In the genomic region with DNA sequence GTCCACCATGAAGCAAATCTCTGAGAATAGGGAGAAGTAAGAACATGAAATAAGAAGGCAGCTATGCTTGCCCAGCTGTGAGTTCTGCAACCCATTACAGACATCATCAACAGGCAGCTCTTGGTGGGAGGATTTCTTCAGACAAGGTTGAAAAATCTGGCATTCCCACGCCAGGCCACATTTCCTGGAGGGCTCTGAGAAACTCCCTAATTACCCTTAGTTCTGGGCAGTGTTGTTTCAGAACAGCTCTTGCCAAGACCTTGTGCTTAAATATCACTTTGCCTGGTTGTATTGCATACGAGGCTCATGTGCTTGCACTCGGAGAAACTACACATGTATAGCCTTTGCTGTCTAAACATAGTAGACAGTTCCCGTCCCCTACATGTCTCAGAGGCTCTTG, we compare ENCODE assay signal across 30 mouse cellular contexts.
DNase-seq lines count a peak whose midpoint lies in the region; ATAC-seq and TF ChIP-seq lines count a peak whose summit lies in the region.
"Had no signal": no experiment of that assay in that cellular context is flagged by ENCODE, and none has a peak within 500 bp of the region (broad histone marks: within the 10 kb centered on the region; RNA-seq: fewer than 3 reads in every experiment).

No protein-coding gene starts in this region.

- H3K36me3 ChIP-seq in lung, embryonic 14.5 days (ENCODE audit: insufficient read depth), result 0 out of 2 replicates have a peak, but pooled peaks cover 3% of the 10 kb centered on the region
- H3K36me3 ChIP-seq in embryonic facial prominence, embryonic 12.5 days, result no peaks in the 10 kb centered on the region
- H3K36me3 ChIP-seq: G1E; heart, embryonic 10.5 days; hindbrain, embryonic 13.5 days; lung, embryonic 15.5 days; midbrain, embryonic 12.5 days; neural tube, embryonic 13.5 days had no signal

- TF ChIP-seq CTCF in lung, embryonic 14.5 days (IDR thresholded peaks at IDR 0.05; ENCODE audit: low read depth), result no peak
- TF ChIP-seq CTCF in lung, adult 2 months (IDR thresholded peaks at IDR 0.05; ENCODE audit: insufficient read depth, low read length), result no peak

- peak; percentile 36 for DNase-seq in gastrocnemius, postnatal 25 days
- DNase-seq in gastrocnemius, postnatal 10 days, result no peak
- DNase-seq in lung, embryonic 14.5 days, result peak; percentile 37
- DNase-seq in lung, adult 2 months, result no peak
- DNase-seq in NIH3T3 (ENCODE audit: low read depth), result peak; percentile 40
- no peak for DNase-seq in ovary, postnatal 36 days (ENCODE audit: low spot score)
- no peak for DNase-seq in kidney, adult 9 months
- DNase-seq: adrenal gland, postnatal 25 days; cerebellum, adult 11-12 months; cerebellum, adult 9-11 months; embryo, embryonic 11 days; gastrocnemius, adult 2 months; heart, postnatal 4 days; kidney, adult 11 months; layer of hippocampus, postnatal 36 days; left cerebral cortex, postnatal 4 days; liver; thymus, adult 2 months; thymus, postnatal 36 days had no signal

- no peaks in the 10 kb centered on the region; the same call in 1 of the 2 replicates for H3K4me1 ChIP-seq in lung, embryonic 14.5 days (ENCODE audit: insufficient read depth)
- H3K4me1 ChIP-seq in lung, adult 2 months (ENCODE audit: control insufficient read depth, insufficient read depth, low read length), result 0 out of 2 replicates have a peak, but pooled peaks cover 2% of the 10 kb centered on the region
- H3K4me1 ChIP-seq in embryonic facial prominence, embryonic 12.5 days, result peaks cover 13% of the 10 kb centered on the region
- H3K4me1 ChIP-seq: neural tube, embryonic 13.5 days had no signal

- no peaks in the 10 kb centered on the region for H3K27me3 ChIP-seq in lung, embryonic 14.5 days (ENCODE audit: insufficient read depth, low read length)
- no peaks in the 10 kb centered on the region for H3K27me3 ChIP-seq in embryonic facial prominence, embryonic 12.5 days
- H3K27me3 ChIP-seq: hindbrain, embryonic 13.5 days; lung, embryonic 15.5 days; midbrain, embryonic 12.5 days; neural tube, embryonic 13.5 days; Patski had no signal

- no peak for ATAC-seq in lung, embryonic 14.5 days (ENCODE audit: insufficient read depth)
- no peak for ATAC-seq in embryonic facial prominence, embryonic 12.5 days (ENCODE audit: insufficient number of reproducible peaks, insufficient read depth, low FRiP score, low TSS enrichment)
- ATAC-seq: forebrain, embryonic 14.5 days; Patski had no signal

- no peaks in the 10 kb centered on the region for H3K9me3 ChIP-seq in lung, embryonic 14.5 days (ENCODE audit: low read depth, low read length)
- H3K9me3 ChIP-seq in embryonic facial prominence, embryonic 12.5 days, result no peaks in the 10 kb centered on the region
- H3K9me3 ChIP-seq: heart, embryonic 10.5 days; hindbrain, embryonic 13.5 days; lung, embryonic 15.5 days; midbrain, embryonic 12.5 days; neural tube, embryonic 13.5 days had no signal

- H3K4me2 ChIP-seq in lung, embryonic 14.5 days, result no peak overlapping the region
- no peak overlapping the region for H3K4me2 ChIP-seq in embryonic facial prominence, embryonic 12.5 days (replicated peaks)
- H3K4me2 ChIP-seq: hindbrain, embryonic 13.5 days; lung, embryonic 15.5 days; midbrain, embryonic 12.5 days; neural tube, embryonic 13.5 days had no signal

- H3K27ac ChIP-seq in lung, embryonic 14.5 days (ENCODE audit: low read depth), result peak overlapping the region; percentile 12; the same call in 1 of the 2 replicates
- 0 out of 2 replicates have a peak overlapping the region, but pooled peaks have one; percentile 41 for H3K27ac ChIP-seq in embryonic facial prominence, embryonic 12.5 days
- H3K27ac ChIP-seq: gastrocnemius, adult 2 months; heart, embryonic 10.5 days; hindbrain, embryonic 13.5 days; liver, embryonic 14.5 days; lung, embryonic 15.5 days; midbrain, embryonic 12.5 days; neural tube, embryonic 13.5 days had no signal

- H3K9ac ChIP-seq in lung, embryonic 14.5 days, result no peak overlapping the region
- H3K9ac ChIP-seq in embryonic facial prominence, embryonic 12.5 days, result no peak overlapping the region
- H3K9ac ChIP-seq: hindbrain, embryonic 13.5 days; liver, embryonic 14.5 days; lung, embryonic 15.5 days; midbrain, embryonic 12.5 days; neural tube, embryonic 13.5 days had no signal

- H3K4me3 ChIP-seq in lung, embryonic 14.5 days (ENCODE audit: low read depth, low read length), result no peak overlapping the region
- no peak overlapping the region for H3K4me3 ChIP-seq in lung, adult 2 months (replicated peaks; ENCODE audit: extremely low read depth, low read depth, low read length)
- H3K4me3 ChIP-seq in embryonic facial prominence, embryonic 12.5 days, result no peak overlapping the region
- H3K4me3 ChIP-seq: erythroblast, embryonic 14.5 days; gastrocnemius, adult 2 months; heart, embryonic 10.5 days; hindbrain, embryonic 13.5 days; lung, embryonic 15.5 days; midbrain, embryonic 12.5 days; neural tube, embryonic 13.5 days had no signal

- no peak for TF ChIP-seq POLR2A in lung, adult 2 months (IDR thresholded peaks at IDR 0.05; ENCODE audit: borderline replicate concordance, extremely low read depth, low read depth, low read length)

- 62% methylated on average over 4 of the region's 4 CpGs for WGBS in lung, embryonic 14.5 days
- WGBS in lung, adult 2 months, result 64% methylated on average over 4 of the region's 4 CpGs
- WGBS in embryonic facial prominence, embryonic 12.5 days, result 42% methylated on average over 4 of the region's 4 CpGs

Comparison
In these comparisons a context has a peak if more than half of its experiments do, and no peak if none do; other contexts are left out.
1. DNase-seq: peak in gastrocnemius, postnatal 25 days (single experiment), lung, embryonic 14.5 days (single experiment) and NIH3T3 (single experiment); none in gastrocnemius, postnatal 10 days (single experiment), lung, adult 2 months (single experiment), ovary, postnatal 36 days (single experiment) and kidney, adult 9 months (single experiment).